Mouse (Mus musculus) adrenal gland, adult 2 months (tissue): ENCODE data around the gene Tomm20. TPM values are rescaled to one million over a fixed set of nuclear protein-coding genes. Genes with fewer than 3 reads are reported as not detected.
"Not testable (repeated sequence)": the region's sequence is repeated elsewhere in the genome, so short reads cannot be mapped to it uniquely, and the experiment has no call there.

Experiments
- DNase-seq: peaks from one replicate; pipeline ENCODE4 v3.0.0; 2021
- polyA plus RNA-seq: library from polyadenylated mRNA; depleted of rRNA; stranded (reverse); fragments of >200 nt; gene quantifications from 2 replicates; pipeline ENCODE4 v1.2.3, GENCODE M21; 2012; rRNA removed
- total RNA-seq, 2 experiments: library from RNA; stranded (reverse); gene quantifications; 2 replicates each; pipeline ENCODE4 v1.2.3; 2021

Gene Tomm20
- total and polyA plus RNA-seq, 3 experiments: 171 to 1,582 (median 206) TPM

GRCm38 (mm10) chr8:126885554-126886485, 59.8 kb downstream of the Tomm20 start:
- DNase-seq: peak; percentile 42

DNA sequence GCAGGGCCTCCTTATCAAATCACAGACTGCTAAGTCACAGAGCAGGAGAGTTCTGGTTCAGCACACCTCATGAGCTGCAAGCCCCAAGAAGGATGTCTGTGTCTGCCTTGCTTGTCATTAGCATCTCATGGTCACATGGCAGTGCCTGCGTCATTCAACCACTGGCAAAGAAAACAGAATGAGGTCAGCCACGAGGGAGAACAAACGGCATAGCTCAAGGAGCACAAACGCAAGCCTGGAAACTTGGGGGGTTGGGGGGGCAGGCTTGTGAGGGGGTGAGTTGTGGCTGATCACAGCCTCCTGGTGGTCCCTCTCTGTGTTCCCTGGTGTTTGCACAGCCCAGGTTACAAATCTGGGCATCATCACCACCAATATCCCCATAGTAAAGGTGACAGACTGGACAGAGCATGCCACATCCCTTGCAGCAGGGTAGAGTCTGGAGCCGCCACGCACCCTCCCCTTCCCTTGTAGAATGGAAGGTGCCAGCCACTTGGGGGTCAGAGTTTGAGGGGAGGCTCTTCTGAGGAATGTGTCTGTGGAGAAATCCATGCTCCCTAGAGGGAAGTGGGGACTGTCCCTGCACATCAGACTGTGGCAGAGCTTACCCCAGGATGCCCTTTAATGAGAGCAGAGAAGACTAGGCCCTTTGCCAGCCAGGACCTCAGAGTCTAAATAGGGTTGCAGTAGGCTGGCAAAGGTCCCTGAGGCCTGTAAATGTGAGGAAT, 61.3 kb downstream of the Tomm20 start:
- peak; percentile 87 for DNase-seq

- DNase-seq: no peak
Observed at GRCm38 (mm10) chr8:126883752-126884151, 61.9 kb downstream of the Tomm20 start.

DNA sequence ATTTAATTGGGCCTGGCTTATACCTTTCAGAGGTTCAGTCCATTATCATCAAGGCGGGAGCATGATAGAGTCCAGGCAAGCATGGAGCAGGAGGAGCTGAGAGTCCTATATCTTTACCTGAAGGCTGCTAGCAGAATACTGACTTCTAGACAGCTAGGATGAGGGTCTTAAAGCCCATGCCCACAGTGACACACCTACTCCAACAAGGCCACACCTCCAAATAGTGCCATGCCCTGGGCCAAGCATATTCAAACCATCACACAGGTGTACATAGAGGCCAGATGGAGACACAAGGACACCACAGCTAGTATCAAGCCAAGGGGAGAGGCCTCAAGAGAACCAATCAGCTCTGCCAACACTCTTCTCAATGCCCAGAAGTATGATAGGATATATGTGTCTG, 63.1 kb downstream of the Tomm20 start:
- DNase-seq: not testable (repeated sequence)

DNA sequence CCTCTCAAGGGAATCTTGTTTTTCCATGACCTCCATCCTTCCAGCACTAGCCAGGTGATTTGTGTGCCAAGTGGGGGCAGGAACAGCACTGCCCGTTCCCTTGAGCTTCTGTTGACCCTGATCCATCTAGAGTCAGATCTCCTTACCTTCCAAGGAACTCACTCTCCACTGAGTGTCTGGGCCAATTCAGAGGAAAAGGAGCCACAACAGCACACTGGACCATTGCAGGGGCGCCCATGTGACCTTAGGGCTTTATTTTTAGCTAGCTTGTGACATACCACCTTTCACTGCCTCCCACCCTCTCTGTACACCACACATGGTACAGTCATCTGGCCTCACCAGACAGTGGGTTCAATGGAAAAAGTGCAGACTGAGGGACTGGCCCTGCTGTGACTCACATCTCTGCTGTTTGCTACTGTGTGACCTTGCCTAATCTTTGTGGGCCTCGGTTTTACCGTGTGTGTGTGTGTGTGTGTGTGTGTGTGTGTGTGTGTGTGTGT, 64.0 kb downstream of the Tomm20 start:
- peak; percentile 82 for DNase-seq

Other genes with a start within 250 kb of the Tomm20 start
- 10 to 100 TPM in 1 of 2 experiments, 1 to 10 TPM in 1; 9.2 to 12.1 TPM for gene Rbm34, start 25.2 kb upstream of the Tomm20 start, total RNA-seq
- gene Rbm34, start 25.2 kb upstream of the Tomm20 start, polyA plus RNA-seq: 3.0 and 5.0 TPM in 2 replicates
- gene Pard3, start 118.0 kb upstream of the Tomm20 start, total RNA-seq: 10 to 100 TPM; 31.4 to 45.4 TPM
- 39.0 and 56.9 TPM in 2 replicates for gene Pard3, start 118.0 kb upstream of the Tomm20 start, polyA plus RNA-seq